Mouse (Mus musculus): Measurements from ENCODE around the gene Tinf2.

Tinf2 gene

DNA sequence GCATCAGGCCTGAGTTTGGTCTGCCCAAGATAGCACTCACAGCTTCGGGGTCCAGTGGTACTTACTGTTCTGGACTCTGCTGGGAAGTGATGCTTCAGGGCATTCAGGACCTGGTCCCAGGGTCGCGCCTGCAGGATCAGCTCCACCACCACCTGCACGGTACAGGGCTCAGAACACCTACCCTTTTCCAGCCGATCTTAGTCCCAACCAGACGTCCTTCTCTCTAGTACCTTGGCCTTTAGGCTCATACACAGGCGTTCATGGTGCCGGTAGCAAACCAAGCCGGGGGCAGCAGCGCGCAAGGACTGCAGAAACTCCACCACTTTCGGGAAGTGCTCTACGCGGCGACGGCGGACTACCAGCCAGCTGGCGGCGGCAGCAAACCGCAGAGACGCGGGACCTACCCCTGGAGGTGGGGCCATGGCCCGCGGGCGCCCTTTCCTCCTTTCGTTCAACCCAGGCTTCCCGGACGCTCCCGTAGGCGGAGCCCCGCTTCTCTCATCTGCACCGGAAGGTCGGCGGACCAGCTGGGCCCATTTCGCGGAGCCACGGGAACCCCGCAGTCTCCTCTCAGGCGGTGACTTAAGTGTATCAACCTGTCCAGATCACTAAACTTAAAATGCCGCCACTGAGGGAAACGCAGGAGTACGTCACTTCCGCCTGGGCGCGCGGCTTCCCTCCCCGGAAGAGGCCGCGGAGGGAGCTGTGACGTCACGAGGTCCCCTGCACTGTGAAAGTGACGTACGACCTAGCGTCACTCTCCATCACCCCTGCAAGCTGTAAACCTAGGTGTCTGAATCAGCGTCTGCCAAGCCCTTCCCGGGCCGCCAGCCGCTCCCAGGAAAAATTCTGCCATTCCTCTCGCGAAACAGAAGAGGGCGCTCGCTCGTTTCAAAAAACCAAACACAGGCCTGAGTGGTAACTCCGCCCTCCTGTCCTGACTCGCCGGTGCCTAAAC is at the start of gene Tinf2:
TSS of gene Tinf2 (minus strand) at position 661 of the 958 bp plus-strand sequence.
- DNase-seq = peak; percentile 99

DNA sequence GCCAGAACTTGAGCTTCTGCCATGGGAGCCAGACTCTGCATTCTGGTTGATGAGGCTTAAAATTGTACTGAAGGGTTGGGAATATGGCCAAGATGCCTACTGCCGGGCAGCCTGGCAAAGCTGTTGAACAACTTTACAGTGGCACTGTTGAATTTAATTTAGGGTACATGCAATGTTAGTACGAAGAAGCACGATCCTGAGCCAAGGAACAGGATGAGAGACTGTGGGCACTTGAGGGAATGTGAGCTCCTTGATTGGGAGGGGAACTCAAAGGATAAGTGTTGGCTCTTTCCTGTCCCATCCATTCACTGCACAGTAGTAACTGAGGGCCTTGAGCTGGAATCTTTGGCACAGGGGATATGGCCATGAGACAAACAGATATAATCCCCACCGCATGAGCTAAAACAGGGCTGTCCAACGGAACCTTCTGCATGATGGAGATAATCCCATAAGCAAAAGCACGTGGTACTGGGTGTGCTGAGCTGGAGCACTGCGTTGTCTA is 49.0 kb upstream of the Tinf2 start:
- DNase-seq = no peak

DNA sequence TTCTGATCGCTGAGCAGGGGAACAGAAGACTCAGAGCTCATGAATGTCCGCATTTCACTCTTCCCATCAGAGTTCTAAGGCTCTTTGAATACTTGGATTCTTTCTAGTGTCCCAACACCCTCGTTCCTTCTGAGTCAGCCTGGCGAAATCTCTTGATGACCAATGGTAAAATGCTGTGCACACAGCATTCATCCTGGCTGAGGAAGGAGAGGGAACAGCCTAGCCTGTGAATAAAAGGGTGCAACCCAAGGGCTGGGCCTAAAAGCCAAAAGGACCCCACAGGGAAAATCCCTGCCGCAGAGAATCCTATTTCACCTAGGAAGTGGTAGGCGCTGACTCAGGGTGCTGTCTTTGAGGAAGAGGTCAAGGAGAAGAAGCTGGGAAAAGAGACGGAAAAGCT is 48.5 kb upstream of the Tinf2 start:
- DNase-seq = no peak

DNA sequence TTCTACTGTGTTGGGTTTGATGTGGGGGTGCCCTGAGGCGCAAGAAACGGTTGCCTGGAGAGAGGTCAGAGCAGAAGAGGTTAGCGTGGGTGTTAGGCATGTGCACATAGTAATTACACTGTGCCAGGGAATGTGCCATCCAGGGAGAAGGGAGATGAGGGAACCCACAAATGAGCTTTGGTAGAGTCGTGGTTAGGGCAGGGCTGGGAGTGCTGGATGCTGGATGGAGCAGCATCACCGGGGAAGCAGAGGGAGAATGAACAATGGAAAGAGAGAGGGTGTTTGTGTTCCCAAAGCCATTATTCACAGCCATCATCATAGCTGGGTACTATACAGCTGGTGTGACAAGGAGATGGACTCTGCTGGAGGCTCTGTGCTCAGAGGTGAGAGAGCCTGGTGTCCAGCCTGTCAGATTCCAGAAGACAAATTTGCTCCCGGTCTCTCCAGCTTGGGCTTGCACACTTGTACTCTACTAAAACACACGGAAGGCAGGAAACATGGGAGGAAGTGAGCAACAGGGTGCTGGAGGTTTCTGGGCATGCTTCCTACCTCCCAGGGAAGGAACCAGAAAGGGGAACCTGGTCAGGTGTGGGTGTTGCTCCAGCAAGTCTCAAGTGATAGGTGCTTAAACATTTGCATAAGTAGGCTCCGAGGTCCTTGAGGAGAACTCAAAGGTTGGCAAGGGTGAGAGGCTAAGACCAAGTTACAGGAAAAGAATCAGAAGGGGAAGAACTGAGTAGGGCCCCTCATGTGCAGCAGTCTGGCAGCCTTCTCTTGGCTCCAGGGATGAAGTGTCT is 46.5 kb upstream of the Tinf2 start:
- no peak for DNase-seq

DNA sequence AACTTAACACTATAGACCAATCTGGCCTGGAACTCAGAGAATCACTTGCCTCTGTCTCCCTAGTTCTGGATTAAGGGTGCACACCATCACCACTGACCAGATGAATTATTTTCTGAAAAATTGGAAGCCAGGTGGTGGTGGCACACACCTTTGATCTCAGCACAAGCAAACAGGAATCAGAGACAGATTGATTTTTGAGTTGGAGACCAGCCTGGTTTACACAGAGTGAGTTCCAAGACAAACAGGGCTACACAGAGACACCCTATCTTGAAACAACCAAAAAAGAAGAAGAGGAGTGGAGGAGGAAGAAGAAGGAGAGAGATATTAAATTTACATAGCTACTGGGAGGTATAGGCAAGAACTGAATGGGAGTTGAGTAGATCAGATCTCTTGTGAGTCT is 44.6 kb upstream of the Tinf2 start:
- no peak for DNase-seq

DNA sequence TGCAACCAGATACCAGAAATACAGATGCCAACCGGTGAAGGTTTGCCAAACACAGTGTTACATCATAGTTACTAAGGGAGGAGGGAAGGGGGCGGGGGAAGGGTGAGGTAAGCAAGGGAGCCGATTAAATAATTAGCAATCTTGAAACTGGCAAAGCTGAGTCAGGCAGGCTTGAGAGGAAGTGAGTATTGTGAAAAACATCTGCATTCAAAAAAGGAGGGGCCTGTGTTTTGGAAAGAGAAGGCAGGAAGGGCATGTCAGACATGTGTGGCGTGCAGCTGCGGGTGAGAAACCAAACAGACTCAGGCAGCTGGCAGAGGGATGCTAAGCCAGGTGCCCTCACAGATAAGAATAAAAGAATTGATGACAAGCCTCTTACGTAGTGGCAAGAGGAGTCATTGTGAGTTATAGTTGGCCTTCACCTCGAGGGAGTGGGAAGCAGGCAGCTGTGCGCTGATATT is 42.8 kb upstream of the Tinf2 start:
- DNase-seq = peak; percentile 98

DNA sequence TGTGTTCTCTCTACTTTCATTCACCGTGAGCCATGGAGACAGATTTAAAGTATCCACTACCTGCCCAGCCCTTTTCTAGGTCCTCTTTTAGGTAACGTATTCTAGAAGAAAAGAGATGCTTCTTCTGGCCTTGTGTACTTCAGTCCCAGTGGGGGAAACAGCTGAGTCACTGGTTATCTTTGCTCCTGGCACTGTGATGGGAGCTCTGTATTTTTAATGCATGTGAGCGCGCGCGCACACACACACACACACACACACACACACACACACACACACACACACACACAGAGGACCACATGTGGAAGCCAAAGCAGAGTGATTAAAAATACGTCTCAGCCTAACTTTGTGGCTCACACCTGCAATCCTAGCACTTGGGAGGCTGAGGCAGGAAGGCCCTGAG is 41.8 kb upstream of the Tinf2 start:
- DNase-seq = no peak

DNA sequence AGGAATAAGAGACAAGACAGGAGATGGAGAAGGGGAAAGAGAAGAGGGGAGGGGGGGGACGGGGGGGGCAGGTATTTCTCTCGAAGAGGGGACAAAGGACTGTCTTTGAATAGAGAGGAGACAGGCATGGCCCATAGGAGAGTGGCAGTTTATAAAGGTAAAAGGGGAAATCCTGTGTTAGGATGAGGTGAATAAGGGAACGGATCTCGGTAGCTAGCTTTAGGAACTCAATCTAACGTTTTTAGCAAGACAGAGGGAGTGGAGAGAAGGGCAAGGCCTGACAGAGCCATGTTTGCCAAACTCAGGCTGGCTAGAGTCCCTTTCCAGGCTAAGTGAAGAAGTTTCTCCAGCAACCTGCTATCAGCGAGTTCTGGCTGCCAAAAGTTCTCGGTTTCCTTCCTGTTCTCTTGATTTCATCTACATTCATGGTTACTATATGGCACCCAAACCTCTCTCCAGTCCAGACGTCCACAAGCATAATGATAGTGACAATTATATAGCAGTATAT is 40.9 kb upstream of the Tinf2 start:
- no peak for DNase-seq

DNA sequence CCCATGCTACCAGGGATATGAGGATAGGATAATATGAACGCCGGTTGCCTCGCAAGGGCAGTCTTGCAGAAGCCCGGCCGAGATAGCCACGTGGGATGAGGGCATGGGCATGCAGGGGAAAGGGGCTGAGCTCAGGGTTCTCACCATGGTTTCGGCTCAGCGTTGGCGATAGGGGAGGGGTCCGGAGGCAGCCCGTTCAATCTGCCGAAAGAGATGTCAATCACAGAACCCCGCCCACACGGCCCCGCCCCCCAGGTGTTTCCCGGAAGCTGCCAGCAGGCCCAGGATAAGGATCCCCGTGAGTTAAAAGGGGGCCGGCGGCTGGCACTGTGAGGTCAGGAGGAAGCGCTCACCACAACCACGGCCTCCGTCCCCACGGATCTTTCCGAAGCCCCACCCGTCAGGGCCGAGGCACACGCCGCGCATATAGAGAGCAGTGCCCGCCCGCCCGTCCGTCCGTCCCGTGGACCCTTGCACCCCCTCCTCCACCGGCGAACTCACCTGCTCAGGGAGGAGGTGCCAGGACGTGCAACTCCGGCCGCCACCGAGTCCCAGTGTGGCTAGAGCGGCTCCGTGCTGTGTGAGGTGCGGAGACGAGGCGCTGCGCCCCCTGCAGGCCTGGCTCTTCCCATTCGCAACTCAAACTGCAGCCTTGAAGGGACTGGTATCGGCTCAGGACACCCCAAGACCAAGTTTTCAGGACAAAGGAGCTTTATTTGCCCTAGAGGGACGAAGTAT is 40.2 kb upstream of the Tinf2 start, which contains the start of gene Rabggta:
TSS of gene Rabggta (minus strand) at position 564 of the 738 bp plus-strand sequence.
- peak; percentile 99 for DNase-seq

DNA sequence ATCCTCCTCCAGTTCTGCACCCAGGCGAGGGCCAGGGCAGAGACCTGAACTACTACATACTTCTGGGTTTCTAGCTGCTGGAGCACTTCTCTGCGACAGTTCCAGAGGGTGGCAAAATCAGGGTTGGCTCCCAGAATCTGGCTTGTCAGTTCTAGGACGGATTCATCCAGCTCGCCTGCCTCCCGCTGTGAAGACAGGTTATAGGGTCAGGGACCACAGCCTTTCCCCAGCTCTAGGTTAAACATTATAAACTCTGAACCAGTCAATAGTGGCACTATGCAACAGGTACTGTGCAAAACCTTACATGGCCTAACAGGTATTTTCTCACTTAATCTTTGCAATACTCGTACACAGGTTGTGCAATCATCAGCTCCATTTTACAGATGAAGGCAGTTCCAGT is 39.5 kb upstream of the Tinf2 start:
- no peak for DNase-seq

DNA sequence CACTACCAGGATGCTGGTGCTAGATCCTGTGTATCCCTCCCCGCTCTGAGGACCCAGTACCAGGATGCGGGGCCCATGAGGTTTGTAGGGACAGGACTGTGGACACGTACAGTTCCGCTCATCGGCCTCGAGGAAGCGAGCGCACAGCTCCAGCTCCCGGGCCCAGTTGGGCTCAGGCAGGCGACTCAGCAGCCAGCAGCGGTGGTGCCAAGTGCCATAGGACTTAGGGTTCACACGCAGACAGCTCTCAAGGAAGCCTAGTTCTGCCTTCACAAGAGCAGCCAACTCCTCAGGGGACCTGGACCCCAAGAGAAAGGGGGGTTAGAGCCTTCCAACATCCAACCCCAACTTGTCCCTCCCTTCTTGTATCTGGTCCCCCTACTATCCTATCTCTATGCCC is 39.0 kb upstream of the Tinf2 start:
- no peak for DNase-seq

DNA sequence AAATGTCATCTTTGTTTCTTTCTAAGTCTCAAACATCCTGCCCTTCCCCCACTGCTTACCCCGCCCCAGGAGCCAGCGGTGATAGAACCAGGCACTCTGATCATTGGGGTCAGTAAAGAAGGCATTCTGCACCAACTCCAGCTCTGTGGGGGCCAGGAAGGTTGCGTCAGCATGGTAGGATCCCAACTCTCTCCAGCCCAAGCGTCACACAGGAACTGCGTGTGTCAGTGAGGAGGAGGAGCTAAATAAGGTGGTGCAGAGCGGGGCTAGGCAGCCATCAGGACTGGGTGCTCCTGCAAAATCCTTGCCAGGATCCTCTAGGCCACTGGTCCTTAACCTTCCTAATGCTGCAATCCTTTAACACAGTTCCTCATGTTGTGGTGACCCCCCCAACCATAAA is 38.1 kb upstream of the Tinf2 start:
- DNase-seq = peak; percentile 83

DNA sequence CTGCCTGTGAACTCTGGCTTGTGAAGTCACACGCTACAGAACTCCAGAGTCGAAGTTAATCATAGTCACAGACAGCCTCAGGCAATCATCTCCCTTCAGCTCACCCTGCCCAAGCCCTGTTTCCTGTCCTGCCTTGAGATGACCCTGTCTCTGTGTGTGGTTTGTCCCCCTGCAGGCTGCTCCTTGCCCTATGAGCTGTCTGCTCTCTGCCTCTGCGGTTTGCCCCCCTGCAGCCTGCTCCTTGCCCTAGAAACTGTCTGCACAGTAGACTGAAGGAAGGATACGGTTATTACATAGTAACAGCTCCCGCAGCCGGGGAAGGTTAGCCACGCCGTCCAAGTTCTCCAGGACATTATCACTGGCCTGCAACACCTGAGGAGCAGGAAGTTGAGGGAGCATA is 35.3 kb upstream of the Tinf2 start:
- peak; percentile 81 for DNase-seq

DNA sequence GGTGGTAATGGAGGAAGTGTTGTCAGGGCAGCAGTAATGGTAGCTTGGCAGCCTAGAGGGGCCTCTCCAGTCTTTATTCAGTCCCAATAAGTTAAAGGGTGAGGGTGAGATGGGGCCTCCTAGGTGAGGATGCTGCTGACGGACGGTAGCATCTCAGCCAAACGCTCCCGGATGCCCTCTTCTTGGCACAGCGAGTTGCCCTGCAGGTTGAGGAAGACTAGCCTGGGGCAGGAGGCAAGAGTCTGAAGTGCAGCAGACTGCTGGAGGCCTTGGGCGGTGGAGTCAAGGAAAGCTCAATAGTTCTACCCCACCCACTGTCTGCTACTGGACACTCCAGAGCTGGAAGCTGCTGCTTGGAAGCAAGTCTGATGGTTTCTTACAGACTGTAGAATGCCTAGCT is 34.7 kb upstream of the Tinf2 start:
- peak; percentile 85 for DNase-seq

DNA sequence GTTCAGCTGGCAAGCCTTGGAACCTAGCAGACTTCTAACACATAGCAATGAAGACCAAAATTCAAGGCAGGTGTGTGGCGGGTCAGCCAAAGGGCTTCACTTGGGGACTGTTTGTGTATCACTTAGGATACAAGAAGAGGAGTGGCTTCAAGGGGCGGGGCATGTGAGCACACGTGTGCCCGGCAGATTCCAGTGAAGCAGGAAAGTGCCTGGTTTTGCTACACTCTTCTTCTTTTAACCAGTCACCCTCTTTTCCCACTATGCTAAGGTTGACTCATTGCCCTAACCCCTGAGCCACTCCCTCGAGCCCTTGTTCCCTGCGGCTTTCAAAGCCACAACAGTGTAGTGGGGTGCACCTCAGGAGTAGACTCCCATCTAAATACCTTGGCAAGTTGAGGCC is 33.3 kb upstream of the Tinf2 start:
- DNase-seq = peak; percentile 82

DNA sequence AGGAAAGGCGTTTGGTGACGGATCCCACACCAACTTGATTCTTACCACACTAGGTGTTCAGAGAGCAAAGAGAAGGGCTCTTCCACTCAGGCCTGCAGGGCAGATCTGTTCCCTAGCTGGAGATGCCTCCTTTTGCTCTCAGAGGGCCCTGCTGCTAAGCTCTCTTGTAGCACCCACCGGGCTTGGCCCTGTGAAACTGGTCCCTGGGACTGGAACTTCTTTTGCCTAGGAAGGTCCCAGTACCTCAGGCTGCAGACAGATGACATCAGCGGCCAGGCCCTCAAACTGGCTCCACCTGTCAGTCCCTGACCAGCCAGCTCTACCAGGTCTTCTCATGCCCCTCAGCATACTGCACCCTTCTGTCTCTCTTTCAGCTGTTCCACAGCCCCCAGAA is 32.1 kb upstream of the Tinf2 start, which contains the start of gene Tgm1:
TSS of gene Tgm1 (minus strand) at position 198 of the 394 bp plus-strand sequence.
- no peak for DNase-seq

DNA sequence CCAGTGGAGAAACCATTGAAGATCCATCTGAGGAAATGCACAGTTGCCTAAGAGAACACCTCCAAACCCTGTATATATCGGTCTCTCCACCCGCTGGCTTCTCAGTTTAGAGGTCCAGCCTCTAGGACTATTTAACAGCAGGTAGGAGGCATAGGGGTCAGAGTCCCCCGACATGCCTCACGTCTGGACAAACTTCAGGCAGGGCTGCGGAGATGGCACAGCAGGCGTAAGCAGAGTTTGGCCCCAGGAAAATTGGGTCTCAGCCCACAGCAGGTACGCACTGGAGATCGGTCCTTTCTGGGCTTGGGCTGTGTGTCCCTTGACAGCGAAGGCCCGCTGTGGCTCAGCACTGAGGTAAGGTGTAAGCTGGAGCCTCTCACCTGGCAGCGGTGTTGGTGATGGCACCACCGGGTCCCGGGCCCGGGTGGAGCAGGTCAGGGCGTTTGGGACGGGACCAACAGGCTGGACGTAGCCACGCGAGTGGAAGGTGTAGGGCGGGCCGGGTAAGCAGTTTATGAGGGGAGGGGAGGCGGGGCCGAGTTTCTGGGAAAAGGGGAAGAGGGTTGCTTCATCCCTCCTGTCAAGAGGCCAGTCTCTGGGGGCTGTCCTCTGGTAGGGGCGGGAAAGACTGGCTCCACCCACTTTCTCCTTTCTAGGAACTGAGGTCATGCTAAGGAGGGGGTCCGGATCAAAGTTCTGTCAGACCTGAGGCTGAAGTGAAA is 31.5 kb upstream of the Tinf2 start:
- DNase-seq = peak; percentile 97

DNA sequence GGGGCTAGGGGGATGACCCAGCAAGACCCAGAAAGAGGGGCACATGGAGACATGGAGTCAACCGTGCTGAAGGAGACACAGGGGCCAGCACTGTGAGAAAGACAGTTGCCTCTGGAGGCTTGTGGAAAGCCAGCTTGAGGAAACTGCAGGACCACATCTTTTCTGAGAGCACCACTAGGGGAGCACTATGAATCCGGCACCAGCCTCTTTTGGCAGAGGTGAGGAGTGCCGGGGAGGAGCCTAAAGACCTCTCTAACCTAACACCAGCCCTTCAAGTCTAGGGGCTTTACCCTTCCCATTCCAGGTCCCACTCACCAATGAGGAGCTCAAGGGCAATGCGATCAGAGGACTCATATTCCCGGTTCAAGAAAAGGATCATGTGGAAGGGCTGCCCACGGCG is 30.2 kb upstream of the Tinf2 start:
- DNase-seq = no peak

DNA sequence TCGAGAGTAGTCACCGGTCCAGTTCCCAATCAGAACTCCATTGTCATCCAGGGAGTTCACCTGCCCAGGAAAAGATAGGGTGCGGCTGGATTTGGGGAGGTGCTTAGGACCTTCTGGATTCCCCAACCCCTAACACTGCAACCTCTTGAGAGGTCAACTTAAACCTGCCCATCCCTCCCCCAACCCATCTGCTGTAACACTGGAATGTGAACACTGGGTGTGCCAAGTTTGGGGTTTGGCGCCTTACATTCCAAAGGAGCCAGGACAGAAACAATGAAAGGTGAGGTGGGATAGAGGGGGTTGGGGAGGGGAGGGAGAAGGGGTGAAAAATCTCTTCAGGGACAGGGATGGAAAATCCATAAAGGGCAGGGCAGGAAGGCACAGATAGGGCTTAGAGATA is 27.9 kb upstream of the Tinf2 start:
- DNase-seq = no peak

DNA sequence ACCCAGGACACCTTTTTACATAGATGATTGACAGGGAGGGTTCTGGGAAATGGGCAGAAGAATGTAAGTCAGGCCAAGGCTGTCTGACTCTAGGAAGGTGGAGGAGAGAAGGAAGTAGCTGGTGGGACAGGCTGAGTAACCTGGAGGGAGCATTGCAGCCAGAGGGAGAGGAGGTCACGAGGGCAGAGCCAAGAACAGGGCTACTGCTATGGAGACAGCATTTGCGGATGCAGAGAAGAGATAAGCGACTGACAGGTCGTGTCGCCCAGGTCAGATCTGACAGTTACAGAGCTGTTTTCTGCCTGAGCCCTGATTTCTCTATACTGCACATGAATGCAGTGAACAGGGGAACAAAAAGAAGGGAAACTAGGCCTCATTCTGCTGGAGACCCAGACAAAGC is 25.8 kb upstream of the Tinf2 start:
- no peak for DNase-seq

DNA sequence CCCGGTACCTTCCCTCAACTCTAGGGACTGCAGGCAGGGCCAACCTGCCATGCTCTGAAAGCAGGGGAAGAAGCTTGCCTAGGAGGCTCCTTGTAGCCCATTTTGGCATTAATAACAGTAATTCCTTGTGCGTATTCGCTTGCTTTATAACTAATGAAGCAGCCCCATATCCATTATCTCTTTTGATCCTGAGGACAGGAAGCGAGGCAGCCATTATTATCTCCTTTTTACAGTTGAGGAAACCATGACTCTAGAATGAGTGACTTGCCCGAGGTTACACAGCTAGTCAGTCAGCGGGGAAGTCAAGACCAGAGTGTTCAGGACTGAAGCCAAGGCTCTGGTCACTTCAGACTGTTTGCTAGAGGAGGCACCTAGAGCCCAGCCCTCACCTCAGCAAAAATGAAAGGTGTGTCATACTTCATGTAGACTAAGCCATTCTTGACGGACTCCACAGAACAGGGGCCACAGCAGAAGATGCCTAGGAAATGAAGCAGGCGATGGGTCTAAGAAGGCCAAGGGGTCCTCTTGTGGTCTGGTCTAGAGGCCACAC is 24.5 kb upstream of the Tinf2 start:
- peak; percentile 86 for DNase-seq

DNA sequence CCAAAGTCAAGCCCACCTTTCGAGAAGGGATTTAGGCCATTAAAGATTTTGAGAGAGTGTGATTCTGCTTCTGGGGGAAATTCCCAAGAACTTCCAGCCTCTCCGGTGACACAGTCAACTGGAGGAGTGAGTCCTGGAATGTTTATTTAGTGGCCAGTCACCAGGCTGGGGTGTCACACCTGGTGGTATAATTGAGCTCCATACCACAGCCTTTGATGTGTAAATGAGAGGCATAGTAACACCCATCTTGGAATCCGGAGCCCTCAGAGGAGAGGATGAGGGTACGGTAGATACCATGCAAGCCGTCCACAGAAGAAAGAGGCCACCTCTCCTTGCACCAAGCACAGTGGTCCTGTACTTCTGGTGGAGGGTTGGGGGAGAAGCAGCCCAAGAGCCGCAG is 21.1 kb upstream of the Tinf2 start:
- DNase-seq = peak; percentile 76
